Mouse (Mus musculus) inflammation-experienced regulatory T-cells, adult 16 weeks (primary cell): ENCODE data around the gene Lrrc42. TPM values are rescaled to one million over a fixed set of nuclear protein-coding genes. Genes with fewer than 3 reads are reported as not detected.

Experiments
- polyA plus RNA-seq: library from polyadenylated mRNA; unstranded; fragments of 100-300 nt; shearing (Covaris generic); gene quantifications from one replicate; pipeline ENCODE4 v1.2.1, GENCODE M21; 2017

Lrrc42 gene
- polyA plus RNA-seq, result 27.6 TPM

GRCm38 (mm10) chr4:107253125-107254091, at the start of gene Lrrc42, which contains the start of gene Hspb11:
Lrrc42 (minus strand) TSS chr4:107253532.
Hspb11 (plus strand) TSS chr4:107253593.

GRCm38 (mm10) chr4:107208880-107209279, 44.5 kb downstream of the Lrrc42 start, which contains the start of gene Ldlrad1:
Ldlrad1 (plus strand) TSS chr4:107209180.

Other genes starting within 250 kb of the Lrrc42 start
- gene Mrpl37, start 186.7 kb downstream of the Lrrc42 start, polyA plus RNA-seq, result 75.7 TPM
- gene Cyb5rl, start 186.5 kb downstream of the Lrrc42 start, polyA plus RNA-seq, result 12.5 TPM
- not detected for gene Cdcp2, start 156.6 kb downstream of the Lrrc42 start, polyA plus RNA-seq
- 496 TPM for gene Tmem59, start 75.1 kb downstream of the Lrrc42 start, polyA plus RNA-seq
- gene Tceanc2, start 74.4 kb downstream of the Lrrc42 start, polyA plus RNA-seq, result 24.7 TPM
- 0.27 TPM for gene Ldlrad1, start 44.4 kb downstream of the Lrrc42 start, polyA plus RNA-seq
- 22.3 TPM for gene Hspb11, start 61 bp upstream of the Lrrc42 start, polyA plus RNA-seq
- not detected for gene Dio1, start 53.6 kb upstream of the Lrrc42 start, polyA plus RNA-seq
- gene Yipf1, start 60.8 kb upstream of the Lrrc42 start, polyA plus RNA-seq, result 112 TPM
- gene Ndc1, start 114.3 kb upstream of the Lrrc42 start, polyA plus RNA-seq, result 10.6 TPM
- 0.44 TPM for gene Glis1, start 181.1 kb upstream of the Lrrc42 start, polyA plus RNA-seq